Mouse (Mus musculus): ENCODE results near the gene Exosc10. TPM values are rescaled to one million over a fixed set of nuclear protein-coding genes. Genes with fewer than 3 reads are reported as not detected.

Gene Exosc10
- polyA plus RNA-seq, 1 experiment from 2014 or later: 69.3 TPM

GRCm38 (mm10) chr4:148557766-148558165 lies 463 bp upstream of the Exosc10 start:
- H3K9me3 ChIP-seq (replicated peaks; ENCODE audit: control insufficient read depth, low read length): no peaks in the 10 kb centered on the region
- ATAC-seq (replicated peaks; ENCODE audit: extremely low read depth, insufficient read depth, low FRiP score): 0 out of 2 replicates have a peak, but pooled peaks have one; percentile 14
- peak overlapping the region; percentile 73 for H3K4me2 ChIP-seq (ENCODE audit: low read depth, low read length)
- no peaks in the 10 kb centered on the region for H3K27me3 ChIP-seq (ENCODE audit: control insufficient read depth, insufficient read depth, low read length)
- peak overlapping the region; percentile 94 for H3K4me3 ChIP-seq (ENCODE audit: low read length)
- H3K27ac ChIP-seq (ENCODE audit: low read length): peak overlapping the region; percentile 91
- H3K9ac ChIP-seq (ENCODE audit: low read length): peak overlapping the region; percentile 98
- WGBS: 22% methylated on average over 6 of the region's 6 CpGs
- H3K4me1 ChIP-seq (ENCODE audit: control insufficient read depth, insufficient read depth, low read length): peaks cover 9% of the 10 kb centered on the region
- peaks cover 58% of the 10 kb centered on the region for H3K36me3 ChIP-seq (ENCODE audit: control insufficient read depth, insufficient read depth)

- Histone ChIP-seq H3K4me2 (ENCODE audit: low read depth, low read length) (no peak overlapping the region), H3K9me3 (replicated peaks; ENCODE audit: control insufficient read depth, low read length) (no peaks in the 10 kb centered on the region), H3K4me3 (ENCODE audit: low read length) (no peak overlapping the region), H3K4me1 (ENCODE audit: control insufficient read depth, insufficient read depth, low read length) (peaks cover 9% of the 10 kb centered on the region), H3K27me3 (ENCODE audit: control insufficient read depth, insufficient read depth, low read length) (no peaks in the 10 kb centered on the region), H3K9ac (ENCODE audit: low read length) (no peak overlapping the region), H3K27ac (ENCODE audit: low read length) (no peak overlapping the region), H3K36me3 (ENCODE audit: control insufficient read depth, insufficient read depth) (peaks cover 75% of the 10 kb centered on the region)
- no peak for ATAC-seq (replicated peaks; ENCODE audit: extremely low read depth, insufficient read depth, low FRiP score)
- 91% methylated on average over 17 of the region's 17 CpGs for WGBS
These were observed 4.4 kb downstream of the Exosc10 start for GRCm38 (mm10) chr4:148562676-148563075.

- H3K9ac ChIP-seq (ENCODE audit: low read length): no peak overlapping the region
- 91% methylated on average over 12 of the region's 12 CpGs for WGBS
- no peaks in the 10 kb centered on the region for H3K9me3 ChIP-seq (replicated peaks; ENCODE audit: control insufficient read depth, low read length)
- ATAC-seq (replicated peaks; ENCODE audit: extremely low read depth, insufficient read depth, low FRiP score): no peak
- no peaks in the 10 kb centered on the region for H3K27me3 ChIP-seq (ENCODE audit: control insufficient read depth, insufficient read depth, low read length)
- no peak overlapping the region for H3K27ac ChIP-seq (ENCODE audit: low read length)
- no peak overlapping the region for H3K4me3 ChIP-seq (ENCODE audit: low read length)
- H3K4me2 ChIP-seq (ENCODE audit: low read depth, low read length): no peak overlapping the region
- H3K4me1 ChIP-seq (ENCODE audit: control insufficient read depth, insufficient read depth, low read length): peaks cover 6% of the 10 kb centered on the region; the same call in 1 of the 2 replicates
- H3K36me3 ChIP-seq (ENCODE audit: control insufficient read depth, insufficient read depth): peaks cover 84% of the 10 kb centered on the region
These were observed 5.4 kb downstream of the Exosc10 start for GRCm38 (mm10) chr4:148563595-148563994.

DNA sequence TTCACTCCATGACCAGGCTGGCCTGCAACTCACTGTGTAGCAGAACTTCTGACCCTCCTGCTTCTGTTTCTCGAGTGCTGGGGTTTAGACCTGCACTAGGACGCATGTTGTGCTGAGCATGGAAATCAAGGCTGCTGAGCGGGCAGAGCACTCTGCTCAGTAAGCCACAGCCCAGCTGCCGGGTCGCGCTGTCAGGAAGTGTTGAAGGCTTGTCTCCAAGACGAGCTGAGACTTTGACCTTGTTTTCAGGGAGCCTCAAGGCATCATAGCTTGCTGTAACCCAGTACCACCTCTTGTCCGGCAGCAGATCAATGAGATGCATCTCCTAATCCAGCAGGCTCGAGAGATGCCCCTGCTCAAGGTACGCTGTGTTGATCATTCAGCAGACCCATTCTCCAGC lies 11.9 kb downstream of the Exosc10 start:
- H3K9me3 ChIP-seq (replicated peaks; ENCODE audit: control insufficient read depth, low read length): no peaks in the 10 kb centered on the region
- no peaks in the 10 kb centered on the region for H3K27me3 ChIP-seq (ENCODE audit: control insufficient read depth, insufficient read depth, low read length)
- H3K27ac ChIP-seq (ENCODE audit: low read length): no peak overlapping the region
- no peak overlapping the region for H3K4me2 ChIP-seq (ENCODE audit: low read depth, low read length)
- peaks cover 92% of the 10 kb centered on the region for H3K36me3 ChIP-seq (ENCODE audit: control insufficient read depth, insufficient read depth)
- H3K4me1 ChIP-seq (ENCODE audit: control insufficient read depth, insufficient read depth, low read length): no peaks in the 10 kb centered on the region
- H3K4me3 ChIP-seq (ENCODE audit: low read length): no peak overlapping the region
- 89% methylated on average over 10 of the region's 10 CpGs for WGBS
- ATAC-seq (replicated peaks; ENCODE audit: extremely low read depth, insufficient read depth, low FRiP score): no peak
- no peak overlapping the region for H3K9ac ChIP-seq (ENCODE audit: low read length)

DNA sequence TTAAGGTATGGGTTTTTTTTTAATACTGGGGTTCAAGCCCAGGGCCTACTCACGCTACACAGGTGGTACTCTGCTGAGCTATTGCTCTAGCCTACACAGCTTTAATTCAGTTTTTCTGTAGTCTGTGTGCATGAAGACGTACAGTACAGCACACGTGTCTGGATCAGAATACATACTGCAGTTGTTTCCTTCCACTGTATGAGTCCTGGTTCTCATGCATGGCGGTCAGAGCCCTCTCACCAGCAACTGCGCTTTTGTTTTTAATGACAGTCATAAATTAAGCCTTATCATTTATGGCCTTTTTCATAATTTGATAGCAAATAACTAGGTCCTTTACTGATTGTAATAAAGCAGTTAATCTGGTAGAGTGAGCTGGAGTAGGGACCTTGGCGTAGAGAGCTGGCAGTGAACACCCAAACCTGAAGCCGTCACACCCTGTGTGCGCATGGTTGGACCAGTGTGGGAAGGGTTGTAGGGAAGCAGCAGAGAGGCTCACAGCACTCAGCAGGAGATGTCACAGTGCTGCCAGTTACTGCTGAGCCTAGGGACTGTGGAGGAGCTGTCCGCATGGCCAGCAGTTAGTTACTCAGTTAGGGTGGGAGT lies 12.6 kb downstream of the Exosc10 start:
- H3K9me3 ChIP-seq (replicated peaks; ENCODE audit: control insufficient read depth, low read length): no peaks in the 10 kb centered on the region
- peaks cover 93% of the 10 kb centered on the region for H3K36me3 ChIP-seq (ENCODE audit: control insufficient read depth, insufficient read depth)
- 96% methylated on average over 9 of the region's 9 CpGs for WGBS
- H3K4me3 ChIP-seq (ENCODE audit: low read length): no peak overlapping the region
- no peak overlapping the region for H3K9ac ChIP-seq (ENCODE audit: low read length)
- no peak overlapping the region for H3K4me2 ChIP-seq (ENCODE audit: low read depth, low read length)
- no peak for ATAC-seq (replicated peaks; ENCODE audit: extremely low read depth, insufficient read depth, low FRiP score)
- no peaks in the 10 kb centered on the region for H3K27me3 ChIP-seq (ENCODE audit: control insufficient read depth, insufficient read depth, low read length)
- no peak overlapping the region for H3K27ac ChIP-seq (ENCODE audit: low read length)
- no peaks in the 10 kb centered on the region for H3K4me1 ChIP-seq (ENCODE audit: control insufficient read depth, insufficient read depth, low read length)

DNA sequence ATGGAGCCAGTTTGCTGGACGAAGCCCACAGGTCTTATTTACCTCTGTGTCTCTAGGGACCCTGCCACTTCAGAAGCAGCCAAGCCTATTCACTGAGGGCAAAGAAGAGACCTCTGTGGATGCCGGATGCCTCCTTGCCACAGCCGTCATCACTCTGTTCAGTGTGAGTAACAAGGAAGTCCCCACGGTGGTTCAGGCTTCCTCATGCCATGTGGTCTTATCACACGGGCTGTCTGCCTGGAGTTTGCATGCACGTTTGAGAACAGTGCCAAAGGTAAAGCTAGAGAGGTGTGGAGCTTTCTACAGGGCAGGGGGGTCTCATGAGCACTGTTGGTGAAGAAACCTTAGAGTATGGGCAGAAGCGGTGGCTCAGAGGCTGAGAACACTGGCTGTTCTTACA lies 15.0 kb downstream of the Exosc10 start:
- Histone ChIP-seq H3K9ac (ENCODE audit: low read length) (no peak overlapping the region), H3K4me1 (ENCODE audit: control insufficient read depth, insufficient read depth, low read length) (no peaks in the 10 kb centered on the region), H3K27ac (ENCODE audit: low read length) (no peak overlapping the region), H3K27me3 (ENCODE audit: control insufficient read depth, insufficient read depth, low read length) (no peaks in the 10 kb centered on the region), H3K4me3 (ENCODE audit: low read length) (no peak overlapping the region), H3K4me2 (ENCODE audit: low read depth, low read length) (no peak overlapping the region), H3K36me3 (ENCODE audit: control insufficient read depth, insufficient read depth) (peaks cover 87% of the 10 kb centered on the region), H3K9me3 (replicated peaks; ENCODE audit: control insufficient read depth, low read length) (no peaks in the 10 kb centered on the region)
- 83% methylated on average over 7 of the region's 7 CpGs for WGBS
- ATAC-seq (replicated peaks; ENCODE audit: extremely low read depth, insufficient read depth, low FRiP score): no peak

DNA sequence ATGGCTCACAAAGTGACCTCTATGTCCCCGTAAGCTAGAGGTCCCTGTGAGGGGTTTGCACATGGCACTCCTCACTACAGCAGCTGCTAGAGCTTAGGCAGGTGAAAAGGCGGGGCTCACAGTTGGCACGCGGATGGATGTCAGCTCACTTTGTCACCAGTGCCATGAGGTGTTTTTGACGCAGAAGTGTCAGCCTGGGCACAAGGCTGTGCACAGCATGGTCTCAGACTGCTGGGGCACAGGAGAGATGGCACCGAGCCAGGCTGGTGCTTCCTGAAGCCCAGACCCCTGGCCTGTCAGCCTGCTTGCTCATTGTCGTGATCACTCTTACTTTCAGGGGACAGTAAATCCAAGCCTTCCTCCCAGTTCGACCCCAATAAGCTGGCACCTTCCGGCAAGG lies 22.5 kb downstream of the Exosc10 start:
- WGBS: 77% methylated on average over 9 of the region's 9 CpGs
- Histone ChIP-seq H3K4me3 (ENCODE audit: low read length) (no peak overlapping the region), H3K9me3 (replicated peaks; ENCODE audit: control insufficient read depth, low read length) (no peaks in the 10 kb centered on the region), H3K4me2 (ENCODE audit: low read depth, low read length) (no peak overlapping the region), H3K27ac (ENCODE audit: low read length) (no peak overlapping the region), H3K27me3 (ENCODE audit: control insufficient read depth, insufficient read depth, low read length) (no peaks in the 10 kb centered on the region), H3K4me1 (ENCODE audit: control insufficient read depth, insufficient read depth, low read length) (no peaks in the 10 kb centered on the region), H3K9ac (ENCODE audit: low read length) (no peak overlapping the region), H3K36me3 (ENCODE audit: control insufficient read depth, insufficient read depth) (peaks cover 52% of the 10 kb centered on the region)
- no peak for ATAC-seq (replicated peaks; ENCODE audit: extremely low read depth, insufficient read depth, low FRiP score)

GRCm38 (mm10) chr4:148581422-148581821 lies 23.2 kb downstream of the Exosc10 start:
- Histone ChIP-seq H3K4me3 (ENCODE audit: low read length) (no peak overlapping the region), H3K9ac (ENCODE audit: low read length) (no peak overlapping the region), H3K27me3 (ENCODE audit: control insufficient read depth, insufficient read depth, low read length) (no peaks in the 10 kb centered on the region), H3K36me3 (ENCODE audit: control insufficient read depth, insufficient read depth) (peaks cover 46% of the 10 kb centered on the region), H3K9me3 (replicated peaks; ENCODE audit: control insufficient read depth, low read length) (no peaks in the 10 kb centered on the region), H3K4me1 (ENCODE audit: control insufficient read depth, insufficient read depth, low read length) (no peaks in the 10 kb centered on the region), H3K4me2 (ENCODE audit: low read depth, low read length) (no peak overlapping the region), H3K27ac (ENCODE audit: low read length) (no peak overlapping the region)
- 89% methylated on average over 5 of the region's 5 CpGs for WGBS
- ATAC-seq (replicated peaks; ENCODE audit: extremely low read depth, insufficient read depth, low FRiP score): no peak

GRCm38 (mm10) chr4:148583257-148583656 lies 25.0 kb downstream of the Exosc10 start:
- Histone ChIP-seq H3K4me3 (ENCODE audit: low read length) (no peak overlapping the region), H3K36me3 (ENCODE audit: control insufficient read depth, insufficient read depth) (peaks cover 34% of the 10 kb centered on the region), H3K4me2 (ENCODE audit: low read depth, low read length) (no peak overlapping the region), H3K27me3 (ENCODE audit: control insufficient read depth, insufficient read depth, low read length) (no peaks in the 10 kb centered on the region), H3K9ac (ENCODE audit: low read length) (no peak overlapping the region), H3K4me1 (ENCODE audit: control insufficient read depth, insufficient read depth, low read length) (no peaks in the 10 kb centered on the region), H3K9me3 (replicated peaks; ENCODE audit: control insufficient read depth, low read length) (no peaks in the 10 kb centered on the region), H3K27ac (ENCODE audit: low read length) (no peak overlapping the region)
- WGBS: 32% methylated on average over 4 of the region's 4 CpGs
- no peak for ATAC-seq (replicated peaks; ENCODE audit: extremely low read depth, insufficient read depth, low FRiP score)

Measured in heart, embryonic 16.5 days (tissue).